Mouse (Mus musculus): ENCODE measurements around the gene Otx2. TPM values are rescaled to one million over a fixed set of nuclear protein-coding genes. Genes with fewer than 3 reads are reported as not detected.

The Otx2 gene
- polyA plus RNA-seq, 1 experiment from 2014 or later = 68.9 TPM

DNA sequence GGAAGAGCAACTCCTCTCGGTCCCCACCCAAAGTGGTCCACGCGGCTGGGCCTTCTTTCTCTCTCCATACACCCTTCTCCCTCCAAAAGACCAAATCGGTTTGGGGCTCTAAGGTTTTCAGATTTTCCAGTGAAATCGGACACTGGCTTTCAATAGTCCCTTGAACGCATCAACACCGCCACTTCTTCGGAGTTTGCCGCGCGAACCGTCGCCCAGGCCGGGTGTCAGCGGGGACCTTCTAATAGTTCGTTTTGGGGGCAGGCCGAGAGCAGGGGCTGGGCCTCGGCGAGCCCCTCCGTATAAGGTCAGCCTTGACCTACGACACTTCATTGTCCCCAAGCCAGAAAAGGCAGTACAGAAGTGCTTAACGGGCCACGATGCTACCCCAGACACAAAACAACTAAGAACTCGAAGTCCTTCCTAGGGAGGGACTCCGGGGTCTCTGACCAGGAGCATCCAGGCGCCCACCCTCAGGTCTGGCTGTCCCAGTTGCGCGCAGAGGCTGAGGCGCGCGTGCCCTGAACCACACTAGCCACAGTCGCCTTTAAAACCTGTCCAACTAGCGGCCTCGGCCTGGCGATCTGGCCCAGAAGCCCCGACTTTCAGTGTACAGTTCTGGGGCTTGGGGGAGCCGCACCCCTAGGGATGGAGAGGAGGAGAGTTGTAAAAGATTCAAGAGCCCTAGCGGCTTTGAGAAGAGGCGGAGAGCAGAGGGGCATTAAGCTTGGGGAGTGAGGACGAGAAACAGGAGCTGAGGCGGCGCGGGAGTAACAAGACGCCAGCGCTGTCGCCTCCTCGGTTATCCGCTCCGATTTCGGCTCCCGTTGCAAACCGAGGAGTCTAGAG, 7.6 kb downstream of the Otx2 start:
- Histone ChIP-seq H3K27me3 (ENCODE audit: poor library complexity, severe bottlenecking) (peaks cover 93% of the 10 kb centered on the region), H3K27ac (peak overlapping the region; percentile 95), H3K4me1 (peaks cover 93% of the 10 kb centered on the region), H3K9me3 (no peaks in the 10 kb centered on the region), H3K4me3 (peak overlapping the region; percentile 69), H3K36me3 (replicated peaks) (peaks cover 14% of the 10 kb centered on the region)
- DNase-seq (ENCODE audit: extremely low spot score, low spot score) = peak; percentile 65
- under 1% methylated on average over 52 of the region's 52 CpGs for WGBS

DNA sequence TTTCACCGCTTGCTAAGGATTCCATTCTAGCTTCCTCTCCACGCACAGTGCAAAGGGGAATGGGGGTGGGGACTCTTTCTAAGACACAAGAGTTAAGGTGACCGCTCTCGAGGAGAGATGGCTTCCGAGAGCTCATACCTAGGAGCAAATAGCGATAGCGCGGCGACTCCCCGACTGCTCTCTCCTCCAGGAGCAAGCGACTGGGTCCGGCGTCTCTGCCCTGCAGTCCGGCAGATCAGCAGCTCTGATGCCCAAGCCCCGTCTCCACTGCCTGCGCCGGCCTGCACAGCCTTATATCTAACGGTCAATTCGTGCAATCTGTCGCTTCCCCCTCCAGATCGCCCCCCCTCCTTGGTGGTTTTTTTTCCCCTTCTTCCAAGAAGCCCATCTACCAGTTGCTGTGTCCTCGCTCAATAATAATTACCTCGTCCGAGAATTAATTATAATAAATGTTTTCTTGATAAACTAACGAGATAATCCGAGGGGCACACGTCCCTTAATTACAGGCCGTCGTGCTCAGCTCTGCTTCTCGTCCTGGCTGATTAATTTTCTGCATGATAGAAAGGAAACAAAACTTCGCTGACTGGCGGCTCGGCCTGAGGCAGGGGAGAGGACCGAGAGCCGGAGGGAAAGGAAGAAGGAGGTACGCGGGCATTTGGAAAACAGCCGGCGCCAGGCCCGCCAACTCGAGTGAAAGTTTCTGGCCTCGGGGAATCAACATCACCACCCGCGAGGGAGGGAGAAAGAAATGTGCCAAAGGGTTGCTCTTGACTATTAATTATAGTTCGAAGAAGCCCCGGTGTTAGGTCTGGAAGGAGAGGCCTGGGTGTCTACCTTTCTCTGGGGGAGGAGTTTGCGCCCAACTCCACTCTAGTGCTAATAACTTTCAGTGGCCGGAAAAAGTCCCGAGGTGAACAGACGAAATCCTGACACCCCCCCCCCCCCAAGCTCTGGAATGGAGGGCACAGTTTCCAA, 8.5 kb downstream of the Otx2 start:
- peaks cover 93% of the 10 kb centered on the region for H3K4me1 ChIP-seq
- H3K27ac ChIP-seq = peak overlapping the region; percentile 95
- peak overlapping the region; percentile 69 for H3K4me3 ChIP-seq
- peaks cover 23% of the 10 kb centered on the region for H3K36me3 ChIP-seq (replicated peaks)
- WGBS = under 1% methylated on average over 50 of the region's 50 CpGs
- DNase-seq (ENCODE audit: extremely low spot score, low spot score) = peak; percentile 77
- H3K27me3 ChIP-seq (ENCODE audit: poor library complexity, severe bottlenecking) = peaks cover 93% of the 10 kb centered on the region
- no peaks in the 10 kb centered on the region for H3K9me3 ChIP-seq

DNA sequence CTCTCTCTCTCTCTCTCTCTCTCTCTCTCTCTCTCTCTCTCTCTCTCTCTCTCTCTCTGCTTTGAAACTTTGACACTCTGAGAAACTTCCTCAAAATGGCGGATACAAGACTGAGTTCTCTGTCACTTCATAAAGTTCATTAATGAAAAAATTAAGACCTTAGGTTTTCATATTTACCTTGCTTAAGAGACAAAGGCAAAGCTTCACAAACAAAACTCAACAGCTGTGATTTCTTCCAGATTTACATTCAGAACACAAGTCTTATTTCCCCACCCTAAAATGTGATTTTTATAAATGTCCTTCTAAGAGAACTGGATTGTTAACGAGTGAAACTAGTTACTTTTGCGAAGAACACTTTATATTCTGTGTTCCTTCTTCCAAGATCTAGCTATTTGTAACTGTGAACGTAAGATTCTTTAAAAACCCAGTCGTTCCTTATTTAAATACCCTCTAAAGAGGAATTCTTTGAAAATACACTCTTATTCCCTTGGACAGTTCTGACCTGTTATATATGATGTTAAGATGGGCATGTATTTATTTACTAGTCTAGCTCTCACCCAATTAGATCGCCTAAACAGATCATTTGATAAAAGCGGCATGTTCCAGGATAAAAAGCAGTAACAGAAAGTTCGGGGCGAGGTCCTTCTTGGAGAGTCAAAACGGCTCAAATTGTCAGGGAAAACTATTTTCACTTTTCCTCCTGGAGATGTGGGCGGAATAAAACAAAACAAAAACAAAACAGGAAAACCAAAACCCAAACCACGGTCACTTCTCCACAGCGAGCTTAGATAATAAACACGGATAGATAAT, 9.4 kb downstream of the Otx2 start:
- Histone ChIP-seq H3K9me3 (no peaks in the 10 kb centered on the region), H3K4me1 (peaks cover 93% of the 10 kb centered on the region), H3K27me3 (ENCODE audit: poor library complexity, severe bottlenecking) (peaks cover 93% of the 10 kb centered on the region), H3K36me3 (replicated peaks) (peaks cover 32% of the 10 kb centered on the region), H3K27ac (peak overlapping the region; percentile 95), H3K4me3 (peak overlapping the region; percentile 69)
- DNase-seq (ENCODE audit: extremely low spot score, low spot score) = no peak
- under 1% methylated on average over 14 of the region's 14 CpGs for WGBS

DNA sequence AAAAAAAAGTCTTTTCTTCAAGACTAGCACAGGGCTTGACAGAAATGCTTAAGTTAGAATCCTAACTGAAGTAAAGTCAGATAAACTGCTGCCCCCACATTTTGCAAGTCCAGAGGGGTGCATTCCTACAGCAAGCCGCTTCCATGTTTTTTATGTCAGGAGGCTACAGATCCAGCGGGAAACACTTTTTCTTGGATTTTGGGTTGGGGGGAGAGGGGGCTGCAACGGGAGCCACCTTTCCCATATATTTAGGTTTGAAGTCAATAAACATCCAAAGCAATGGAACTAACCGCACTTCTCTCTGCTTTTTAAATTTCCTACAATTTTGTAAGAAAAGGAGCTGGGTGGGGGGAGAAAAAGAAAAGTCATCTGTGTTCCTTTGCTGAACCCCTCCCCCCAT, 10.1 kb downstream of the Otx2 start:
- Histone ChIP-seq H3K36me3 (replicated peaks) (peaks cover 39% of the 10 kb centered on the region), H3K4me3 (peak overlapping the region; percentile 69), H3K27me3 (ENCODE audit: poor library complexity, severe bottlenecking) (peaks cover 93% of the 10 kb centered on the region), H3K9me3 (no peaks in the 10 kb centered on the region), H3K4me1 (peaks cover 93% of the 10 kb centered on the region), H3K27ac (peak overlapping the region; percentile 95)
- DNase-seq (ENCODE audit: extremely low spot score, low spot score) = peak; percentile 17
- WGBS = 0% methylated on average over 4 of the region's 4 CpGs

DNA sequence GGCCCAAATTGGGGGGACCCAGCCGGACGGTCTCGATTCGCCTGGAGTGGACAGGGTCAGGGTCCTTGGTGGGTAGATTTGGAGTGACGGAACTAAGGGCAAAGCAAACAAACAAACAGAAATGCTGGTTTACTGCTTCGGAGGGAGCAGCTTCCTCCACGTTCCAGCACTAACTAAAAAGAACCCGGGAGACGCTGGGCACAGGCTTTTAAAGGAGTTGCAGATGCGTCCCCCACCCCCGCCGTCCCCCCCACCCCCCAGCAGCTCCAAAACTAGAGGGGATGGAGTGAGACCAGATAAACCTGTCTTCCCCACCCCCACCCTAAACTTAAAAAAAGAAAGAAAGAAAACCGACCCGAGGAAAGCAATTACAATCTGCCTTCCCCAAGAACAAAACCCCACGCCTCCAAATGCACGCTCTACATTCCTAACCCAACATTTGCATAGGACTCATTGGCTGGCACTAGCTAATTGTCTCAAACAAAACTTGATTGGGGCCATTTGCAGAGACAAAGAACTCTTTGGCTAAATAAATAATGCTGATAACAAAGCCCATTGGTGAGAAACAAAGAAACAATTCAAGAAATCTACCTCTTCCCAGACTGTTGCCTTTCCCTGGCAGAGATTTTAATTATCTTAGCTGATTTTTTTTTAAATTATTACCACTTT, 10.9 kb downstream of the Otx2 start:
- peaks cover 47% of the 10 kb centered on the region for H3K36me3 ChIP-seq (replicated peaks)
- no peaks in the 10 kb centered on the region for H3K9me3 ChIP-seq
- H3K27me3 ChIP-seq (ENCODE audit: poor library complexity, severe bottlenecking) = peaks cover 93% of the 10 kb centered on the region
- H3K4me1 ChIP-seq = peaks cover 91% of the 10 kb centered on the region
- peak overlapping the region; percentile 95 for H3K27ac ChIP-seq
- no peak for DNase-seq (ENCODE audit: extremely low spot score, low spot score)
- 1% methylated on average over 16 of the region's 16 CpGs for WGBS
- H3K4me3 ChIP-seq = peak overlapping the region; percentile 69

DNA sequence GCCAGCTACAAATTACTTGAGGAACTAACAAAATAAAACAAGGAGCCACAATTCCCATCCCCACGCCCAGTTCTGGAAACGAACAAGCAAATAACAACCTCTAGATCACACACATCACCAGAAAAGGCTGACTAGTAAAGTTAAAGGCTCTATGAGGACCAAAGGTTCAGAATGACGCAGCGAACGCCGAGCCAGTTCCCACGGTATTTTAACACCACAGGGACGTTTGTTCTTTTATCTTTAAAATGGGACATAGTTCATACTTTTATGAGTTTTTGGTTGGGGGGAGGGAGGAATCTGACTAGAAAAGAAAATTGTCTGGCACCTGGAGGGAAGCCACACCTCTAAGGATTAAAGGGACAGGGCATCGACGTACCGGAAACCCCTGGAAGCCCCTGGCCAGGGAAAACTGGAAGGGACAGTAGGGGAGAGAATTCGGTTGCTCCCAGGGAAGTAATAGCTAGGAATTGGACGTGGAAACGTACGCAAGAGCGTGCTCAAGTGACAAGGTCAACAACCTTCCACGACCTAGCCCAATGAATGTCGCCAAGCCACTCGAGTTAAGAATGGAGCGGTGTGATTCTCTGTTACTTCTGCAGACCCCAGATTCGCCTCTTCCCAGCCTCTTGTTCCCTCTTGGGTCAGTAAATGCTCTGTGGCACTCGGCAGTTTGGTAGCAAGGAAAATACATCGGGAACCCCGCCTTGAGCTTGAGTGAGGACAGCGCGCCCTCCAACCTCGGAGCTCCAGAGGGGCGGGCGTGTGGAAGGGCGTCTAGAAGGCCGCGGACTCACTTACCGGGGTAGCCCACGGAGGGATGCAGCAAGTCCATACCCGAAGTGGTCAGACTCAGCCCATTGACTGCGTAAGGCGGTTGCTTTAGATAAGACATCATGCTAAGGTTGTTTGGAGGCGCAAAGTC, 11.7 kb downstream of the Otx2 start:
- H3K27ac ChIP-seq = peak overlapping the region; percentile 95
- peak; percentile 55 for DNase-seq (ENCODE audit: extremely low spot score, low spot score)
- WGBS = 8% methylated on average over 38 of the region's 38 CpGs
- H3K4me3 ChIP-seq = peak overlapping the region; percentile 69
- no peaks in the 10 kb centered on the region for H3K9me3 ChIP-seq
- H3K4me1 ChIP-seq = peaks cover 93% of the 10 kb centered on the region
- peaks cover 94% of the 10 kb centered on the region for H3K27me3 ChIP-seq (ENCODE audit: poor library complexity, severe bottlenecking)
- H3K36me3 ChIP-seq (replicated peaks) = peaks cover 53% of the 10 kb centered on the region

DNA sequence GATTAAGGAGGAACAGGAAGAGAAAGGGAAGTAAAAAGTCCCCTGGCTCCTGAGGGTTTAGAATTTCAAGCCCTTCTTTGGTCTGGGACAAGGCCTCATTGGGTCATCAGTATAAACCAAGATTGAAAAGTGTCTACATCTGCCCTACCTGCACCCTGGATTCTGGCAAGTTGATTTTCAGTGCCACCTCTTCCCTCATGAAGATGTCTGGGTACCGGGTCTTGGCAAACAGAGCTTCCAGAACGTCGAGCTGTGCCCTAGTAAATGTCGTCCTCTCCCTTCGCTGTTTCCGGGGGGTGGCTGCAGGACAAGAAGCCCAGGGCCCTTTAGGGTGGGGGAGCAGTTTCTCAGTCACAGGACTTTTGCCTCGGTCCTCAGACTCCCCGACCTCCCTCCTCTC, 12.5 kb downstream of the Otx2 start:
- Histone ChIP-seq H3K9me3 (no peaks in the 10 kb centered on the region), H3K27ac (peak overlapping the region; percentile 95), H3K4me1 (peaks cover 93% of the 10 kb centered on the region)

DNA sequence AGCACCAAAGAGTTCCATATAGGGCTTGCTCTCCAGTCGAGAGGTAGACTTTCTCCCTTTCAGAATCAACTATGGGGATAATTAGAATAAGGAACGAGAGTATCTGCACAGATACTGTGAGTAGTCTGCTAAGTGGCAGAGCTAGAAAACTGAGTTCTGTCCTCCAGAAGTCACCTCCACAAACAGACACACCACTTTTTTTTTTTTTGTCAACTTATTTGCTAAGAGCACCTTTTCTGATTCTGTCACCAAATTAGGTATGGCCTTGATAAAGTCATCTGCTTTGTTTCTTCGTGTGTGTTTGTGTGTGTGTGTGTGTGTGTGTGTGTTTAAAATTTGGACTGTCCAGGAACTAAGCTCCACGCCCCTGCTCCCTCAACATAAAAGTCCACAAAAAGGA, 13.0 kb downstream of the Otx2 start:
- no peak for DNase-seq (ENCODE audit: extremely low spot score, low spot score)
- H3K9me3 ChIP-seq = no peaks in the 10 kb centered on the region
- H3K4me1 ChIP-seq = peaks cover 93% of the 10 kb centered on the region
- peak overlapping the region; percentile 95 for H3K27ac ChIP-seq
- 61% methylated on average over 4 of the region's 4 CpGs for WGBS
- H3K4me3 ChIP-seq = peak overlapping the region; percentile 69
- peaks cover 94% of the 10 kb centered on the region for H3K27me3 ChIP-seq (ENCODE audit: poor library complexity, severe bottlenecking)
- peaks cover 53% of the 10 kb centered on the region for H3K36me3 ChIP-seq (replicated peaks)

More for the DNA sequence above, 12.5 kb downstream of the Otx2 start:
- WGBS = 38% methylated on average over 8 of the region's 8 CpGs
- Histone ChIP-seq H3K27me3 (ENCODE audit: poor library complexity, severe bottlenecking) (peaks cover 94% of the 10 kb centered on the region), H3K36me3 (replicated peaks) (peaks cover 53% of the 10 kb centered on the region), H3K4me3 (peak overlapping the region; percentile 69)
- peak; percentile 23 for DNase-seq (ENCODE audit: extremely low spot score, low spot score)

DNA sequence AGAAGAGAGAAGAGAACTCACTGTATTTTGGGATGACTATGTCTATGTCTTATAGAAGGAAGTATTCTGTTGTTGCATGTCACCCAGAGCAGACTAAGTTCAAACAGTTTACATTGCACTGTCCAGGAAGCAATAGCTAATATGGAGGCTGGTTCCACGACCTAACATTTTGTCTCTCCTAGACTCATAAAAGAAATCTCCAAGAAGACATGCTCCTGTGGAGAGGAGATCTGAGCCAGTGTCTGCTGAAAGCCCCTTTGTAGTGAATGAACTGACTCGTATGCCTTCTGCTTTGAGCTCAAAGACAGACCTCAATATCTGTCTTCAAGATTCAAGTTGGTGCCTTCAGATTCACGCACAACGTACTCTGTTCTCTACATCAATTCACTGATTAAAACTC, 14.0 kb downstream of the Otx2 start:
- Histone ChIP-seq H3K27ac (peak overlapping the region; percentile 20; the same call in 1 of the 2 replicates), H3K4me1 (peaks cover 94% of the 10 kb centered on the region), H3K27me3 (ENCODE audit: poor library complexity, severe bottlenecking) (peaks cover 94% of the 10 kb centered on the region), H3K4me3 (peak overlapping the region; percentile 69; the same call in 1 of the 2 replicates), H3K36me3 (replicated peaks) (peaks cover 53% of the 10 kb centered on the region), H3K9me3 (no peaks in the 10 kb centered on the region)
- 65% methylated on average over 4 of the region's 4 CpGs for WGBS
- no peak for DNase-seq (ENCODE audit: extremely low spot score, low spot score)

DNA sequence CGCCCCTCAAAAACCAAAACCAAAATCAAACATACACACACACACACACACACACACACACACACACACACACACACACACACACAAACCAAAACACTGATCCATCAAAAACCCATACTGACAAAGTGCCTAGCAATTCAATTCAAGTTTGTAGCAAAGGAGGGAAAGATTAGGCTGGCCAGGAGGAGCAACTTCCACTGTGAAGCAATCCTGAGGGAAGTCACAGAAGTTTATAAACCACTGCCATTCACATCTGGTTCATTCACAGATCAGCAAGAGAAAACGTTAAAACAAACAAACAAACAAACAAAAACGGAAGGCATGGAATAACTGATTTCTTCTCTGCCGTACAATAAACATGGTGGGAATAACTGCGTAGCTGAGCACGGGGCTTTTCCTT, 16.4 kb downstream of the Otx2 start:
- 79% methylated on average over 6 of the region's 6 CpGs for WGBS
- Histone ChIP-seq H3K4me3 (peak overlapping the region; percentile 4; the same call in 1 of the 2 replicates), H3K27me3 (ENCODE audit: poor library complexity, severe bottlenecking) (peaks cover 100% of the 10 kb centered on the region), H3K4me1 (peaks cover 84% of the 10 kb centered on the region), H3K36me3 (replicated peaks) (peaks cover 51% of the 10 kb centered on the region), H3K27ac (no peak overlapping the region), H3K9me3 (no peaks in the 10 kb centered on the region)
- DNase-seq (ENCODE audit: extremely low spot score, low spot score) = no peak

DNA sequence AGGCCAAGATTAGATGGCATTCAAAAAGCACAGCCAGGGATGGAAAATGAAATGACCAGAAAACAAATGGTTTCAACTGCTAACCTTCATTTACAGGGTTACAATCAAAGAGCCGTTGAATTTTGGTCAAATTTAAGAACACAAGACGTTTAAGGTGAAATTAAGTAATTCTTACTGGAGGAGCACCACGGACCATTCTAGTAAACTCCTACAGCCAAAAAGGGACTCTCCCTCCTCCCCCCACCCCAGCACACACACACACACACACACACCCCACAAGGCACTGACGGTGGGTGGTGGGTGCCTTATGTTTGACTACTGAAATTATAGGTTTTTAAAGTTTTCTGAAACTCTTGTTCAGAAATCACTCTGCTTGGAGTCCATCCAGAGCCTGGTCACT, 16.9 kb downstream of the Otx2 start:
- Histone ChIP-seq H3K4me3 (peak overlapping the region; percentile 39; the same call in 1 of the 2 replicates), H3K27me3 (ENCODE audit: poor library complexity, severe bottlenecking) (peaks cover 100% of the 10 kb centered on the region), H3K4me1 (peaks cover 84% of the 10 kb centered on the region), H3K36me3 (replicated peaks) (peaks cover 46% of the 10 kb centered on the region), H3K9me3 (no peaks in the 10 kb centered on the region), H3K27ac (no peak overlapping the region)
- 51% methylated on average over 4 of the region's 4 CpGs for WGBS
- DNase-seq (ENCODE audit: extremely low spot score, low spot score) = no peak

All from forebrain, embryonic 10.5 days (tissue).